Mouse (Mus musculus): ENCODE measurements around the gene Ngb.

The Ngb gene

GRCm38 (mm10) chr12:87102165-87102631 lies at the start of gene Ngb:
Gene Ngb, minus strand, starts transcription at chr12:87102539.
- no peak for DNase-seq

- DNase-seq, result no peak
These were observed 47.1 kb upstream of the Ngb start for GRCm38 (mm10) chr12:87149471-87149870.

GRCm38 (mm10) chr12:87148136-87148535 lies 45.8 kb upstream of the Ngb start:
- DNase-seq, result peak; percentile 19

GRCm38 (mm10) chr12:87147395-87148089 lies 45.2 kb upstream of the Ngb start, which contains the start of gene Pomt2:
Gene Pomt2, minus strand, starts transcription at chr12:87147968.
- DNase-seq, result peak; percentile 95

- DNase-seq, result peak; percentile 90
These were observed 44.6 kb upstream of the Ngb start, which contains the start of gene Gstz1 for GRCm38 (mm10) chr12:87146966-87147365. Gene Gstz1, plus strand, starts transcription at chr12:87147165.

- DNase-seq, result no peak
These were observed 39.8 kb upstream of the Ngb start for GRCm38 (mm10) chr12:87142156-87142555.

- DNase-seq, result no peak
These were observed 36.4 kb upstream of the Ngb start for GRCm38 (mm10) chr12:87138768-87139167.

- DNase-seq, result no peak
These were observed 36.0 kb upstream of the Ngb start for GRCm38 (mm10) chr12:87138342-87138701.

GRCm38 (mm10) chr12:87137439-87138341 lies 35.4 kb upstream of the Ngb start:
- no peak for DNase-seq

- peak; percentile 13 for DNase-seq
These were observed 30.4 kb upstream of the Ngb start for GRCm38 (mm10) chr12:87132784-87133183.

- DNase-seq, result no peak
These were observed 29.9 kb upstream of the Ngb start for GRCm38 (mm10) chr12:87132210-87132609.

GRCm38 (mm10) chr12:87131619-87132018 lies 29.3 kb upstream of the Ngb start:
- peak; percentile 36 for DNase-seq

- DNase-seq, result no peak
These were observed 28.8 kb upstream of the Ngb start for GRCm38 (mm10) chr12:87131181-87131580.

GRCm38 (mm10) chr12:87130224-87130623 lies 27.9 kb upstream of the Ngb start:
- no peak for DNase-seq

GRCm38 (mm10) chr12:87127256-87127655 lies 24.9 kb upstream of the Ngb start:
- DNase-seq, result no peak

GRCm38 (mm10) chr12:87121918-87122589 lies 19.7 kb upstream of the Ngb start:
- DNase-seq, result peak; percentile 63

GRCm38 (mm10) chr12:87107357-87107977 lies 5.1 kb upstream of the Ngb start:
- DNase-seq, result no peak

- no peak for DNase-seq
These were observed 2.5 kb upstream of the Ngb start for GRCm38 (mm10) chr12:87104796-87105195.

- no peak for DNase-seq
These were observed 1.1 kb upstream of the Ngb start for GRCm38 (mm10) chr12:87103471-87103870.

- no peak for DNase-seq
These were observed 2.0 kb downstream of the Ngb start for GRCm38 (mm10) chr12:87100331-87100730.

- no peak for DNase-seq
These were observed 8.7 kb downstream of the Ngb start for GRCm38 (mm10) chr12:87093671-87094070.

GRCm38 (mm10) chr12:87093249-87093648 lies 9.1 kb downstream of the Ngb start:
- DNase-seq, result no peak

- DNase-seq, result no peak
These were observed 10.4 kb downstream of the Ngb start for GRCm38 (mm10) chr12:87091916-87092315.

Measured in liver (tissue).